Mouse (Mus musculus): Measurements from ENCODE around the gene Heph. TPM values are rescaled to one million over a fixed set of nuclear protein-coding genes. Genes with fewer than 3 reads are reported as not detected.
"Not testable (repeated sequence)": the region's sequence is repeated elsewhere in the genome, so short reads cannot be mapped to it uniquely, and the experiment has no call there.

Heph gene
- polyA plus RNA-seq (2012; rRNA removed) = 14.9 and 17.0 TPM in 2 replicates

GRCm38 (mm10) chrX:96455149-96455548 lies at the start of gene Heph:
Heph (plus strand) TSS chrX:96455359.
- no peak for DNase-seq (ENCODE audit: low read depth)

- not testable (repeated sequence) for DNase-seq (ENCODE audit: low read depth)
Measured at GRCm38 (mm10) chrX:96415351-96415750, 39.8 kb upstream of the Heph start.

GRCm38 (mm10) chrX:96416970-96417369 lies 38.2 kb upstream of the Heph start:
- no peak for DNase-seq (ENCODE audit: low read depth)

- no peak for DNase-seq (ENCODE audit: low read depth)
Measured at GRCm38 (mm10) chrX:96417733-96418132, 37.4 kb upstream of the Heph start.

- DNase-seq (ENCODE audit: low read depth) = no peak
Measured at GRCm38 (mm10) chrX:96419383-96419782, 35.8 kb upstream of the Heph start.

- DNase-seq (ENCODE audit: low read depth) = no peak
Measured at GRCm38 (mm10) chrX:96456201-96456963, 1.2 kb downstream of the Heph start, which contains the start of gene Hsf3. Hsf3 (minus strand) TSS chrX:96456294.

GRCm38 (mm10) chrX:96501580-96501979 lies 46.4 kb downstream of the Heph start:
- DNase-seq (ENCODE audit: low read depth) = no peak

Other genes with a start within 250 kb of the Heph start
- gene Vsig4, start 161.9 kb upstream of the Heph start, polyA plus RNA-seq (2012; rRNA removed) = 0.19 and 0.65 TPM in 2 replicates
- 0.19 and 0.27 TPM in 2 replicates for gene Hsf3, start 935 bp downstream of the Heph start, polyA plus RNA-seq (2012; rRNA removed)